Mouse (Mus musculus): ENCODE results near the gene Ptger3. TPM values are rescaled to one million over a fixed set of nuclear protein-coding genes. Genes with fewer than 3 reads are reported as not detected.

Ptger3 gene
- polyA plus RNA-seq, 1 experiment from 2014 or later, result 9.5 TPM

- H3K36me3 ChIP-seq, result no peaks in the 10 kb centered on the region
- H3K9ac ChIP-seq, result no peak overlapping the region
- no peak overlapping the region for H3K4me3 ChIP-seq
- H3K9me3 ChIP-seq, result no peaks in the 10 kb centered on the region
- no peak overlapping the region for H3K4me2 ChIP-seq
- H3K27ac ChIP-seq, result no peak overlapping the region
- ATAC-seq (ENCODE audit: insufficient number of reproducible peaks, low FRiP score, low TSS enrichment, low read depth), result no peak
- no peaks in the 10 kb centered on the region for H3K4me1 ChIP-seq
- no peaks in the 10 kb centered on the region for H3K27me3 ChIP-seq
These were observed 97.9 kb downstream of the Ptger3 start for GRCm38 (mm10) chr3:157664486-157665041.

- H3K27me3 ChIP-seq, result no peaks in the 10 kb centered on the region
- no peaks in the 10 kb centered on the region for H3K9me3 ChIP-seq
- no peaks in the 10 kb centered on the region for H3K36me3 ChIP-seq
- no peaks in the 10 kb centered on the region for H3K4me1 ChIP-seq
- no peak for ATAC-seq (ENCODE audit: insufficient number of reproducible peaks, low FRiP score, low TSS enrichment, low read depth)
- no peak overlapping the region for H3K4me3 ChIP-seq
- no peak overlapping the region for H3K9ac ChIP-seq
- 68% methylated on average over 1 of the region's 1 CpGs for WGBS
- H3K27ac ChIP-seq, result no peak overlapping the region
- no peak overlapping the region for H3K4me2 ChIP-seq
These were observed 98.8 kb downstream of the Ptger3 start for GRCm38 (mm10) chr3:157665471-157665870.

- Histone ChIP-seq H3K27me3 (no peaks in the 10 kb centered on the region), H3K27ac (no peak overlapping the region), H3K9ac (no peak overlapping the region), H3K4me1 (no peaks in the 10 kb centered on the region), H3K4me3 (no peak overlapping the region), H3K9me3 (no peaks in the 10 kb centered on the region), H3K4me2 (no peak overlapping the region), H3K36me3 (no peaks in the 10 kb centered on the region)
- no peak for ATAC-seq (ENCODE audit: insufficient number of reproducible peaks, low FRiP score, low TSS enrichment, low read depth)
- 70% methylated on average over 2 of the region's 2 CpGs for WGBS
These were observed 99.5 kb downstream of the Ptger3 start for GRCm38 (mm10) chr3:157666142-157666541.

GRCm38 (mm10) chr3:157686105-157686504 lies 119.4 kb downstream of the Ptger3 start:
- Histone ChIP-seq H3K9ac (no peak overlapping the region), H3K9me3 (no peaks in the 10 kb centered on the region), H3K27ac (no peak overlapping the region), H3K27me3 (no peaks in the 10 kb centered on the region), H3K4me2 (no peak overlapping the region), H3K36me3 (no peaks in the 10 kb centered on the region), H3K4me1 (no peaks in the 10 kb centered on the region), H3K4me3 (no peak overlapping the region)
- ATAC-seq (ENCODE audit: insufficient number of reproducible peaks, low FRiP score, low TSS enrichment, low read depth), result no peak
- 75% methylated on average over 3 of the region's 3 CpGs for WGBS

GRCm38 (mm10) chr3:157688419-157689162 lies 121.9 kb downstream of the Ptger3 start:
- Histone ChIP-seq H3K4me1 (no peaks in the 10 kb centered on the region), H3K4me3 (no peak overlapping the region), H3K36me3 (no peaks in the 10 kb centered on the region), H3K9me3 (no peaks in the 10 kb centered on the region), H3K4me2 (no peak overlapping the region), H3K27ac (no peak overlapping the region), H3K9ac (no peak overlapping the region), H3K27me3 (no peaks in the 10 kb centered on the region)
- WGBS, result 53% methylated on average over 6 of the region's 6 CpGs
- ATAC-seq (ENCODE audit: insufficient number of reproducible peaks, low FRiP score, low TSS enrichment, low read depth), result no peak

MicroRNAs within 50 kb of the gene (microRNA counts, 519-probe panel; counts per million panel counts)
- microRNA mmu-miR-186, result 1,877 counts per million, percentile 30 among the panel's probes with 10 or more counts

Small RNAs within 50 kb of the gene (microRNA-seq; reads per million reads assigned to microRNA genes)
- 359 reads per million, percentile 64 among the genes with 10 or more reads in this experiment for gene Mir186

Other genes starting within 250 kb of the Ptger3 start
- gene Zranb2, start 32.7 kb upstream of the Ptger3 start, polyA plus RNA-seq (2015; fragmentation: Nextera tagmentation; extraction: Ambion mirVana), result 84.6 and 95.8 TPM in 2 replicates

All from limb, embryonic 15.5 days (tissue).